Mouse (Mus musculus) kidney, embryonic 14.5 days (tissue): ENCODE data around the gene Poln. TPM values are rescaled to one million over a fixed set of nuclear protein-coding genes. Genes with fewer than 3 reads are reported as not detected.
A peak's percentile ranks its signal among the peaks of the same experiment; 100 is the strongest.

Experiments used
- ATAC-seq: fragments of 200-750 bp; cut with Nextera tagmentation; 2 replicates; pipeline ENCODE4 v1.8.0; 2017; ENCODE audit warnings: moderate number of reproducible peaks, mild to moderate bottlenecking, moderate TSS enrichment, moderate library complexity; ENCODE audit not compliant: low FRiP score, low TSS enrichment
- H3K27ac ChIP-seq: fragments of 300-500 bp; sonication (generic); 2 replicates; pipeline ENCODE4 v1.5.1; 2014; ENCODE audit warnings: low read depth, mild to moderate bottlenecking, low read length, moderate library complexity, mixed read lengths
- H3K27me3 ChIP-seq: fragments of 300-500 bp; sonication (generic); 2 replicates; pipeline ENCODE4 v1.6.1; 2014; ENCODE audit warnings: mild to moderate bottlenecking, low read length; ENCODE audit not compliant: control insufficient read depth, insufficient read depth
- H3K36me3 ChIP-seq: fragments of 300-500 bp; sonication (generic); 2 replicates; pipeline ENCODE4 v1.6.1; 2014; ENCODE audit warnings: low read length, mixed read lengths; ENCODE audit not compliant: control insufficient read depth, insufficient read depth
- H3K4me1 ChIP-seq: fragments of 300-500 bp; sonication (generic); 2 replicates; pipeline ENCODE4 v1.6.1; 2014; ENCODE audit warnings: low read length, mixed read lengths; ENCODE audit not compliant: control insufficient read depth, insufficient read depth
- H3K4me2 ChIP-seq: fragments of 300-500 bp; sonication (generic); replicated peaks from 2 replicates; pipeline ENCODE4 v1.6.1; 2014; ENCODE audit warnings: low read depth, mild to moderate bottlenecking, low read length
- H3K4me3 ChIP-seq: fragments of 300-500 bp; sonication (generic); 2 replicates; pipeline ENCODE4 v1.5.1; 2014; ENCODE audit warnings: mild to moderate bottlenecking, low read length
- H3K9ac ChIP-seq: fragments of 300-500 bp; sonication (generic); 2 replicates; pipeline ENCODE4 v1.6.1; 2014; ENCODE audit warnings: low read depth, mild to moderate bottlenecking, low read length, moderate library complexity
- H3K9me3 ChIP-seq: fragments of 300-500 bp; sonication (generic); 2 replicates; pipeline ENCODE4 v1.6.1; 2016; ENCODE audit warnings: low read length; ENCODE audit not compliant: control insufficient read depth
- WGBS: fragments of 180-500 bp; shearing (Covaris S2); extraction: QIAGEN DNeasy Blood & Tissue Kit; methylation state at CpG from one replicate; pipeline ENCODE4 v1.1.7; 2014; 5-methylcytosine and 5-hydroxymethylcytosine counted together
- polyA plus RNA-seq: library from polyadenylated mRNA; unstranded; fragments of >200 nt; fragmentation: Nextera tagmentation; extraction: Ambion mirVana; gene quantifications from 2 replicates; pipeline ENCODE4 v1.2.1, GENCODE M21; 2014

The Poln gene
- polyA plus RNA-seq, 1 experiment from 2014 or later, result 0.61 TPM

- Histone ChIP-seq H3K36me3 (no peaks in the 10 kb centered on the region), H3K4me1 (peaks cover 8% of the 10 kb centered on the region), H3K27me3 (no peaks in the 10 kb centered on the region), H3K9ac (no peak overlapping the region), H3K4me3 (no peak overlapping the region), H3K4me2 (no peak overlapping the region), H3K27ac (no peak overlapping the region), H3K9me3 (no peaks in the 10 kb centered on the region)
- WGBS, result 54% methylated on average over 4 of the region's 4 CpGs
- no peak for ATAC-seq
Measured at GRCm38 (mm10) chr5:34191021-34191420, 21.8 kb upstream of the Poln start.

- Histone ChIP-seq H3K27me3 (no peaks in the 10 kb centered on the region), H3K4me2 (no peak overlapping the region), H3K27ac (no peak overlapping the region), H3K9ac (no peak overlapping the region), H3K4me3 (no peak overlapping the region), H3K36me3 (peaks cover 3% of the 10 kb centered on the region; the same call in 1 of the 2 replicates), H3K4me1 (peaks cover 15% of the 10 kb centered on the region), H3K9me3 (no peaks in the 10 kb centered on the region)
- 67% methylated on average over 1 of the region's 1 CpGs for WGBS
- ATAC-seq, result no peak
Measured at GRCm38 (mm10) chr5:34189521-34189920, 20.3 kb upstream of the Poln start.

- Histone ChIP-seq H3K27me3 (no peaks in the 10 kb centered on the region), H3K36me3 (peaks cover 10% of the 10 kb centered on the region; the same call in 1 of the 2 replicates), H3K4me3 (no peak overlapping the region), H3K4me1 (peaks cover 17% of the 10 kb centered on the region), H3K9ac (no peak overlapping the region), H3K4me2 (peak overlapping the region; percentile 48), H3K9me3 (no peaks in the 10 kb centered on the region), H3K27ac (no peak overlapping the region)
- ATAC-seq, result no peak
- 77% methylated on average over 2 of the region's 2 CpGs for whole genome bisulfite sequencing
Measured at GRCm38 (mm10) chr5:34188856-34189255, 19.6 kb upstream of the Poln start.

GRCm38 (mm10) chr5:34187601-34188316 is 18.5 kb upstream of the Poln start, which contains the start of gene Mxd4:
TSS of gene Mxd4 (minus strand) at chr5:34187720.
- H3K36me3 ChIP-seq, result peaks cover 12% of the 10 kb centered on the region; the same call in 1 of the 2 replicates
- ATAC-seq, result peak; percentile 99
- H3K4me3 ChIP-seq, result peak within 1 kb of the TSS; percentile 90
- H3K9me3 ChIP-seq, result no peaks in the 10 kb centered on the region
- peak within 1 kb of the TSS; percentile 76 for H3K9ac ChIP-seq
- peak within 1 kb of the TSS; percentile 65 for H3K4me2 ChIP-seq
- peak within 1 kb of the TSS; percentile 93 for H3K27ac ChIP-seq
- no peaks in the 10 kb centered on the region for H3K27me3 ChIP-seq
- WGBS, result under 1% methylated on average over 60 of the region's 60 CpGs
- peaks cover 17% of the 10 kb centered on the region for H3K4me1 ChIP-seq

GRCm38 (mm10) chr5:34186961-34187391 is 17.7 kb upstream of the Poln start:
- Histone ChIP-seq H3K4me1 (peaks cover 17% of the 10 kb centered on the region), H3K9me3 (no peaks in the 10 kb centered on the region), H3K4me3 (peak overlapping the region; percentile 90), H3K27me3 (no peaks in the 10 kb centered on the region), H3K36me3 (peaks cover 16% of the 10 kb centered on the region; the same call in 1 of the 2 replicates), H3K4me2 (peak overlapping the region; percentile 65), H3K27ac (peak overlapping the region; percentile 93), H3K9ac (peak overlapping the region; percentile 76)
- ATAC-seq, result peak; percentile 3; the same call in 1 of the 2 replicates
- WGBS, result 0% methylated on average over 20 of the region's 46 CpGs

- Histone ChIP-seq H3K27ac (no peak overlapping the region), H3K4me2 (peak overlapping the region; percentile 65), H3K4me1 (peaks cover 17% of the 10 kb centered on the region), H3K27me3 (no peaks in the 10 kb centered on the region), H3K9me3 (no peaks in the 10 kb centered on the region), H3K9ac (peak overlapping the region; percentile 76), H3K4me3 (peak overlapping the region; percentile 90), H3K36me3 (peaks cover 19% of the 10 kb centered on the region; the same call in 1 of the 2 replicates)
- 48% methylated on average over 2 of the region's 2 CpGs for WGBS
- ATAC-seq, result no peak
Measured at GRCm38 (mm10) chr5:34186391-34186790, 17.1 kb upstream of the Poln start.

DNA sequence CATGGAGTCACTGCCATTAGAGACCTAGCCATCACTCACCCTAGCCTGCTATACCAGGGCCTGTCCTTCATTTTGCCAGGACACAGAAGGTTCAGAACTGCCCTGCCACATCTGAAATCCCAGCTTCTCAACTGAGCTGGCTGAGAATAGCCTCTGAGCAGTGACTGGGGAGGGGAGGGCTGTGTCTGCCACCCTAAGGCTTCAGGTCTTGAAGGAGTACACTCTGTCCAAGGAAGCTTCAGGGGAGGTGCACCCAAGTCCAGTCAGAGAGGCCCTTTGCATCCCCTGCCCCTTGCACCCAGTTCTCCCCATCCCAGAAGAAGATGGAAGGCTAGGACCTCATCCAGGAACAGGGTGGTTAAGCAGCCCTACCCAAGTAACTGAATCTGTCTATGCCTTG is 16.5 kb upstream of the Poln start:
- Histone ChIP-seq H3K4me2 (peak overlapping the region; percentile 65), H3K36me3 (peaks cover 23% of the 10 kb centered on the region; the same call in 1 of the 2 replicates), H3K27ac (no peak overlapping the region), H3K9me3 (no peaks in the 10 kb centered on the region), H3K9ac (peak overlapping the region; percentile 76; the same call in 1 of the 2 replicates), H3K4me3 (peak overlapping the region; percentile 90), H3K27me3 (no peaks in the 10 kb centered on the region), H3K4me1 (peaks cover 17% of the 10 kb centered on the region)
- no peak for ATAC-seq

GRCm38 (mm10) chr5:34185051-34185580 is 15.9 kb upstream of the Poln start:
- Histone ChIP-seq H3K9ac (no peak overlapping the region; the same call in 1 of the 2 replicates), H3K36me3 (peaks cover 27% of the 10 kb centered on the region; the same call in 1 of the 2 replicates), H3K4me3 (no peak overlapping the region), H3K4me2 (peak overlapping the region; percentile 65; the same call in 1 of the 2 replicates), H3K27ac (no peak overlapping the region), H3K9me3 (no peaks in the 10 kb centered on the region), H3K27me3 (no peaks in the 10 kb centered on the region), H3K4me1 (peaks cover 17% of the 10 kb centered on the region)
- WGBS, result 91% methylated on average over 1 of the region's 1 CpGs
- ATAC-seq, result no peak

- H3K9me3 ChIP-seq, result no peaks in the 10 kb centered on the region
- no peak overlapping the region for H3K4me3 ChIP-seq
- peaks cover 17% of the 10 kb centered on the region for H3K4me1 ChIP-seq
- no peak overlapping the region for H3K4me2 ChIP-seq
- H3K9ac ChIP-seq, result no peak overlapping the region
- no peak for ATAC-seq
- 85% methylated on average over 3 of the region's 3 CpGs for WGBS
- no peaks in the 10 kb centered on the region for H3K27me3 ChIP-seq
- peaks cover 37% of the 10 kb centered on the region; the same call in 1 of the 2 replicates for H3K36me3 ChIP-seq
- no peak overlapping the region for H3K27ac ChIP-seq
Measured at GRCm38 (mm10) chr5:34183976-34184375, 14.7 kb upstream of the Poln start.
